Mouse (Mus musculus): ENCODE results near the gene Rxfp3.

GRCm38 (mm10) chr15:11035947-11036474 is 1.8 kb downstream of the Rxfp3 start:
- TF ChIP-seq CTCF (IDR thresholded peaks at IDR 0.05; ENCODE audit: borderline replicate concordance, control insufficient read depth, extremely low read depth, insufficient read depth, low read length, poor library complexity) (no peak), POLR2A (IDR thresholded peaks at IDR 0.05; ENCODE audit: control insufficient read depth, extremely low read depth, insufficient read depth, low read length, poor library complexity) (no peak)
